Mouse (Mus musculus): ENCODE data around the gene Tubgcp5.

DNA sequence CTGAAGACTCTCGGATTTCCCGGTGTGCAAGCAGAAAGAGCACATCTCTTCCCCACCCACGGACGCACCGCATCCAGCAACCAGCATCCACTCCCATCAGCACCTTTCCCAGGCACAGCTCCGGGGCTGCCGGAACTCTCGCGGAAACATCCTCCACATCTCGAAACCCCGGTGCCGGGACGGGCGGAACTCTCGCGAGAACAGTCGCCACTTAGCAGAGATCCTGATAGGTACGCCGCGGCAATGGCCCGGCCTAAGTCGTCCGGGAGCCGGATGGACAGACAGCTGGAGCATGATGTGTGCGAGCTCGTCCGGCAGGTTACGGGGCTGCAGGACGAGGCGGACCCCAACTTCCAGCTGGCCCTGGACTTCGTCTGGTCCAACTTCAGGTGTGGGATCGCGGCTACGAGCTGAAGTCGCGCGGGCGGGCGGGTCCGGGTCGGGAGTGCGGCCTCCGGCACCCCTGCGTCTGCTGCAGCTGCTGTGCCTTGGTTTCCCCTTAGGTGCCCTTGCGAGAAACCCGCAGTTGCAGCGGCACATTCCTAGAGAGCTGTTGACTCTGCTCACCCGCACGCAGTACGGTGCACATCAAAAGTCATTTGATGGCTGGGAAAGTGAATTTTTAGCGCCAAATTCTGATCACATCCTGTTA, at the start of gene Tubgcp5:
- TF ChIP-seq POLR2A (IDR thresholded peaks at IDR 0.05; ENCODE audit: borderline replicate concordance, insufficient read depth, low read length) (peak; percentile 92), CTCF (IDR thresholded peaks at IDR 0.05; ENCODE audit: borderline replicate concordance, insufficient read depth, low read depth, low read length) (no peak)

All from cerebellum, adult 2 months (tissue).